Mouse (Mus musculus) liver, adult 2 months (tissue): ENCODE results near the gene Emilin2.

Source experiments
- CTCF ChIP-seq: fragments of 200-500 bp; IDR thresholded peaks from 2 replicates; pipeline ENCODE4 v1.5.1; 2011; ENCODE audit warnings: low read depth, low read length, control low read depth
- POLR2A ChIP-seq: fragments of 200-500 bp; IDR thresholded peaks from 2 replicates; pipeline ENCODE4 v1.6.1; 2011; ENCODE audit warnings: low read length, control low read depth; ENCODE audit not compliant: insufficient read depth; ENCODE audit errors: extremely low read depth

- TF ChIP-seq CTCF = no peak
- TF ChIP-seq POLR2A = no peak
Measured at GRCm38 (mm10) chr17:71246022-71246421, 65.8 kb downstream of the Emilin2 start.
